Mouse (Mus musculus): ENCODE data around the gene Pomp. TPM values are rescaled to one million over a fixed set of nuclear protein-coding genes. Genes with fewer than 3 reads are reported as not detected.

The Pomp gene
- polyA plus RNA-seq, 1 experiment from 2014 or later, result 464 TPM

DNA sequence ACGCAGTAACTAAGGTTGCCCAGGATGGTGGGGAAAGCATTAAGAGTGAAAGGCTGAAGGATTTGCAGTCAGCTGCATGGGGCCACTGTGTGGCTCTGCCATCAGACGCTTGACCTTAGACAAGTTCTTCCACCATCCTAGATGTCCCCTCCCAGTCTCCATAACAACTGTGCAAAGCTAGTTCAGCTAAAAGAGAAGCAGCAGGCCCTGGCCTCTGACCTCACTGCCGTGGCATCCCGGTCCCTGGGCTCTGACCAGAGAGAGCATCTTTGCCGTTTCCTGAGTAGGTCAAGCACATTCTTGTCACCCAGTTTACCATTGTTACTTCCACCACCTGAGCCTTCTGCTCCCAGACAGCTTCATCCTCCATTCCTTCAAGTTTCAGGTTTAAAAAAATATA, 33.7 kb upstream of the Pomp start:
- peaks cover 13% of the 10 kb centered on the region for H3K4me1 ChIP-seq
- WGBS, result 57% methylated on average over 5 of the region's 5 CpGs
- H3K27me3 ChIP-seq, result no peaks in the 10 kb centered on the region
- H3K27ac ChIP-seq, result no peak overlapping the region
- H3K9me3 ChIP-seq, result no peaks in the 10 kb centered on the region
- no peak overlapping the region for H3K9ac ChIP-seq
- no peaks in the 10 kb centered on the region for H3K36me3 ChIP-seq
- no peak for ATAC-seq (ENCODE audit: insufficient number of reproducible peaks, low FRiP score, low TSS enrichment, low read depth)
- H3K4me2 ChIP-seq, result no peak overlapping the region
- H3K4me3 ChIP-seq, result no peak overlapping the region

DNA sequence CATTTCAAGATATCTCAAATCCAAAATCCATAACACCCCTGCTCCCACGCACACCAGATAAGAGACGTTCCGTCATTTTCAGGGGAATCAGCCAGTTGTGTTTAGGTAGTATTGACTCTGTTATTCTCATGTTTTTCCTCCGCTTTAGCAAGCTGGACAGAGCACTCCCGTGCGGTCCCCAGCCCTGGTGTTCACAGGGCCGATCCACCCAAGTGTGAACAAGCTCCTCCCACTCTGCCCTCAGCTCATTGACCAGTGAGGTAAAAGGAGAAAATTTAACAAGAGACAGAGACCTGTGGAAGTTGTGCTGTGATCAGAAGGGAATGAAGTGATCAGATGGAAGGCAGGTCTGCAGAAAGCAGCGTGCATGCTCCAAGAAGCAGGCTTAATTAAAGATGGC, 31.4 kb upstream of the Pomp start:
- 75% methylated on average over 8 of the region's 8 CpGs for WGBS
- no peaks in the 10 kb centered on the region for H3K36me3 ChIP-seq
- no peak overlapping the region for H3K4me3 ChIP-seq
- H3K9ac ChIP-seq, result no peak overlapping the region
- H3K4me2 ChIP-seq, result no peak overlapping the region
- ATAC-seq (ENCODE audit: insufficient number of reproducible peaks, low FRiP score, low TSS enrichment, low read depth), result no peak
- peaks cover 13% of the 10 kb centered on the region for H3K4me1 ChIP-seq
- no peaks in the 10 kb centered on the region for H3K9me3 ChIP-seq
- no peaks in the 10 kb centered on the region for H3K27me3 ChIP-seq
- H3K27ac ChIP-seq, result no peak overlapping the region

DNA sequence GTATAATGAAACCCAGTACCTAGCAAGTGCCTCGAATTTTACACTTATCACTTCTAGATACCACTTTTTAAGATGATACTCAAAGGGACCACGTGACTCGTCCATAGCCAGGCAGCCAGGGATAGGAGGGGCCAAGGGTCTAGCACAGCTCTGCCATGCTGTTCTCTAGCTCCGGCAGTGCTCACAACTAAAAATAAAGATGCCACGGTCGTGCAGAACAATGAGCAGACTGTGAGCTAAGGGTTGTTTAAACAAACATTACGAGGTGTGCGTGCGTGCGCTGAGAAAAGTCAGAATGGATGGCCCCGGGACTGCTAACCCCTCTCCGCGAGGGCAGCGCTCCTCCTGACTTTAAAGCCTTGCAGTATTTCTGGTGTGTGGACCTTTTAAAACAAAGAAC, 27.4 kb upstream of the Pomp start:
- Histone ChIP-seq H3K4me1 (peaks cover 7% of the 10 kb centered on the region; the same call in 1 of the 2 replicates), H3K9ac (no peak overlapping the region), H3K36me3 (no peaks in the 10 kb centered on the region), H3K27ac (no peak overlapping the region), H3K27me3 (no peaks in the 10 kb centered on the region), H3K9me3 (no peaks in the 10 kb centered on the region), H3K4me2 (no peak overlapping the region), H3K4me3 (no peak overlapping the region)
- no peak for ATAC-seq (ENCODE audit: insufficient number of reproducible peaks, low FRiP score, low TSS enrichment, low read depth)
- 46% methylated on average over 14 of the region's 14 CpGs for WGBS

DNA sequence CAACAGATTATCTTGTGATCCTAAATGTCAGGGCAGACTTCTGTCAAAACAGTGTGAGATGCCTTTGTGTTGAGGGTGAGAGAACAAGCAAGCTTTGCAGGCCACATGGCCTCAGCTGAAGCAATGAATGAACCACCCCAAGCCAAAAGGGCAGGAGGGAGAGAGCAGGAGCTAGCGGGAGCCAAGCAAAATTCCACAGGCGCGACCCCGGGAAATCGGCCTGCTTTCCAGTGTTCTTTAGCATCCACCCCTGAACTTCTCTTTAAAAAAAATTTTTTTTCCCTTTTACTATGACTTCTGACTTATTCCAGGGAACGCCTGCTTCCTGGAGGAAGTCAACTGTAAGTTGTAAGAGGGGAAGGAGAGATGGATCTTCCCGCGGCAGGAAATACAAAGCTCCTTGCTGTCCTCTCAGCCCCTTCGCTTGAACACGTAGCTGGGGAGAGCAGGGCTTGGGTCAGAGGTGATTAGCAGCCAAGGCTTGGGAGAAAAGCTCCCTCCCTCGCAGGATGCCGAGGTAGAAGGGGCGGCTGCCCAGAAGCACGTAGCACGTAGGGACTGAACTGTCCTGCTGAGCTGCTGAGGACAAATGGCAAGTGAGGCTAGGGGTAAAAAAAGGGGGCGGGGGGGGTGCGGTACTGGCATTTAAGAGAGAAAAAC, 25.3 kb upstream of the Pomp start:
- Histone ChIP-seq H3K27me3 (no peaks in the 10 kb centered on the region), H3K9ac (no peak overlapping the region), H3K4me1 (peaks cover 7% of the 10 kb centered on the region; the same call in 1 of the 2 replicates), H3K4me3 (no peak overlapping the region), H3K36me3 (no peaks in the 10 kb centered on the region), H3K9me3 (no peaks in the 10 kb centered on the region), H3K27ac (no peak overlapping the region), H3K4me2 (peak overlapping the region; percentile 20)
- ATAC-seq (ENCODE audit: insufficient number of reproducible peaks, low FRiP score, low TSS enrichment, low read depth), result no peak
- 8% methylated on average over 17 of the region's 17 CpGs for WGBS

DNA sequence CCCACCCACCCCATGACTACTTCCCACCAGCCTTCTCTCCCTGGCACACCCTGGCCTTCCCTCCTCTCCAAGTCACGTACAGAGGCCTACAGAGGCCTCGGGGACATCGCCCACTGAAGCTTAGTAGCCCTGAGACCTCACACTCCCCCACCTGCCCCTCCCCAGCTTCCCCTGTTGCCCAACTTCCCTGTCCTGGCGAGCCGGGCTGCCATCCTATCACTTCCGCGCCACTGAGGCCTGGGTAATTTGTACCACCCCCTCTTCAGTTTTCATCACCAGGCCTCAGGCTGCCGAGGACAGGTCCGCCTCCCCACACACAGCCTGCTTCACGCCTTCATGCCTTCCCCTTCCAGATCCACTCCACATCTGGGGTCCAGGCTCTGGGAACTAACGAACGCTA, 20.8 kb upstream of the Pomp start:
- Histone ChIP-seq H3K4me2 (no peak overlapping the region), H3K27ac (no peak overlapping the region), H3K9me3 (no peaks in the 10 kb centered on the region), H3K27me3 (no peaks in the 10 kb centered on the region), H3K4me3 (no peak overlapping the region), H3K4me1 (peaks cover 7% of the 10 kb centered on the region; the same call in 1 of the 2 replicates), H3K9ac (no peak overlapping the region), H3K36me3 (no peaks in the 10 kb centered on the region)
- 68% methylated on average over 12 of the region's 12 CpGs for whole genome bisulfite sequencing
- ATAC-seq (ENCODE audit: insufficient number of reproducible peaks, low FRiP score, low TSS enrichment, low read depth), result no peak

DNA sequence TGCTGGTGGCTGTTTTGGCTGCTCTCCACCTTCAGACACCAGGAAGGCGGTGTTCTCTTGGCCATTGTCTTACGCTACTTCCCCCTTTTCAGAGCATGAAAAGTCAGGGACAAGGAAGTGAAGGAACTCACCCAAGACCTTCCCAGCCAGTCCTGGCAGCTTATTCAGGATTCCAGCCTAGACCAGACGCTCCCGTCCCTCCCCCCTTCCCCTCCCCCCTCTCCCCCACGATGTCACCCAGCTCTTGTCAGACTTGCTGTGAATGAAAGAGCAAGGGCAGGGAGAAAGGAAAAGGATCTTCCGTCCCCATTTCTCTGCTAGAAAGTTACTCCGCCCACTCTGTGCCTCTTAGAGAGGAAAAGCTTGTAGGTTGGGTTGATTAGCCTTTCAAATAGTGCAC, 16.9 kb upstream of the Pomp start:
- 59% methylated on average over 6 of the region's 7 CpGs for WGBS
- Histone ChIP-seq H3K9me3 (no peaks in the 10 kb centered on the region), H3K4me2 (no peak overlapping the region), H3K4me3 (no peak overlapping the region), H3K36me3 (no peaks in the 10 kb centered on the region), H3K27me3 (no peaks in the 10 kb centered on the region), H3K4me1 (peaks cover 3% of the 10 kb centered on the region; the same call in 1 of the 2 replicates), H3K9ac (no peak overlapping the region), H3K27ac (no peak overlapping the region)
- ATAC-seq (ENCODE audit: insufficient number of reproducible peaks, low FRiP score, low TSS enrichment, low read depth), result no peak

DNA sequence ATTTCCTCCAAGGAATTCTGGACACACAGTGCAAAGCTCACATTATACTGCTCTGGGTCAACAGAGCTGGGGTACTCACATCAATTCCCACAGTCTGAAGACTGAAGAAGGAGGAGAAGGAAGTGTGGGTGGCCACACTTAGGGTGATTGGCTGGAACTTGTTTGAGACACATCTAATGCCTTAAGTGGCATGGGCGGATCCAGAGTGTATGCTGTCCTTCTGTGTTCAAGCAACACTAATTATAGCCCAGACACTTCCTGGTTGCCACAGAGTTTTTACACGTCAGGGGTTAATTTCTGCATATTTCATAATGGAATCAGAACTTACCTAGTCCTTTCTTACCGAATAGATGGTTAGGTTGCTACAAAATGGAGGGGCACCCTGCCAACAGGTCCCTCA, 14.9 kb upstream of the Pomp start:
- no peak overlapping the region for H3K4me2 ChIP-seq
- H3K4me3 ChIP-seq, result no peak overlapping the region
- H3K9me3 ChIP-seq, result no peaks in the 10 kb centered on the region
- 60% methylated on average over 3 of the region's 3 CpGs for whole genome bisulfite sequencing
- no peak overlapping the region for H3K9ac ChIP-seq
- no peaks in the 10 kb centered on the region for H3K36me3 ChIP-seq
- no peak overlapping the region for H3K27ac ChIP-seq
- H3K27me3 ChIP-seq, result no peaks in the 10 kb centered on the region
- peaks cover 3% of the 10 kb centered on the region; the same call in 1 of the 2 replicates for H3K4me1 ChIP-seq
- no peak for ATAC-seq (ENCODE audit: insufficient number of reproducible peaks, low FRiP score, low TSS enrichment, low read depth)

DNA sequence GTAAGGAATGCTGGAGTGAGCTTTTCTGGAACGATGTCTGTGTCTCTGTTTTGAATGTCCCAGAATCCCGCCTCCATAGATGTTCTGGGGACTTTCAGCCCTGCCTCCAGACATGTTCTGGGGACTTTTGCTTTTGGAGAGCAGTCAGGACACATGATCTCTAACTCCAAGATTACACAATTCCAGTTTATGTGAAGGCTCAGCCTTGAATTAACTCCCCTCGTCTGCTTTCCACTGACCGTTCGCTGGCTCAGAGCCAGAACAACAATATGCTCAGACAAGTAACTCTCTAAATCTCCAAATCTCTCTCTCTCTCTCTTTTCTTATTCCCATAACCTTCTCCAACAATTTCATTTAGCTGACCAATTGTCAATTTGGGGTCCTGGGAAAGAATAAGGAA, 12.9 kb upstream of the Pomp start:
- H3K36me3 ChIP-seq, result no peaks in the 10 kb centered on the region
- H3K27me3 ChIP-seq, result no peaks in the 10 kb centered on the region
- H3K27ac ChIP-seq, result no peak overlapping the region
- 38% methylated on average over 5 of the region's 5 CpGs for WGBS
- H3K4me1 ChIP-seq, result peaks cover 3% of the 10 kb centered on the region; the same call in 1 of the 2 replicates
- H3K4me2 ChIP-seq, result no peak overlapping the region
- no peak overlapping the region for H3K4me3 ChIP-seq
- H3K9me3 ChIP-seq, result no peaks in the 10 kb centered on the region
- no peak for ATAC-seq (ENCODE audit: insufficient number of reproducible peaks, low FRiP score, low TSS enrichment, low read depth)
- no peak overlapping the region for H3K9ac ChIP-seq

DNA sequence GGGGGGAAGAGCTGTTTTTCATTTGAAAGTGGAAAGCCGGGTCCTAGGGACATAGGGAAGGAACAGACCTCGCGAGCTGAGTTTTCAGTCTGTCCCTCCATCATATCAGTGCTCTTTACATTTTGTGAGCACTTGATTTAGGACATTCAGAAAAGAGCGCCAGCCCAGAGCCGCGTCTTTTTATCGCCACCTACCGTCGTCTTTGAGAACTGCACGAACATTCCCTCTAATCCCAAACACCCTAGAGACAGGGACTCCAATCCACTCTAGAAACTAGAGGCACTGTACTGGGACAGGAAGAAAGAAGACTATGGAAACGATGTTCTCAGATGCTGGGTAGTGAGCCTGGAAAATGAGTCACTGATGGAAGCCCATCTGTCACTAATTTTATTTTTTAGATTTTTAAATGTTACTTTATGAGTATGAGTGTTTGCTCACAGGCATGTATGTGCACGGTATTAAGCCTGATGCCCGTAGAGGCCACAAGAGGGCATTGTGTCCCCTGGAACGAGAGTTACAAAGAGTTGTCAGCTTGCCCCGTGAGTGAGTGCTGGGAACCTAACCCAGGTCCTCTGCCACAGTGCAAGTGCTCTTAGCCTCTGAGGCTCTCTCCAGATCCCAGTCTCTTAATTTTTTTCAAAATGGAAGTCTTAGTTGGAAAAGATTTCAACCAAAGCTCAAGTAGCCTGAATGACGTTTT, 11.9 kb upstream of the Pomp start:
- Histone ChIP-seq H3K4me2 (no peak overlapping the region), H3K36me3 (no peaks in the 10 kb centered on the region)

DNA sequence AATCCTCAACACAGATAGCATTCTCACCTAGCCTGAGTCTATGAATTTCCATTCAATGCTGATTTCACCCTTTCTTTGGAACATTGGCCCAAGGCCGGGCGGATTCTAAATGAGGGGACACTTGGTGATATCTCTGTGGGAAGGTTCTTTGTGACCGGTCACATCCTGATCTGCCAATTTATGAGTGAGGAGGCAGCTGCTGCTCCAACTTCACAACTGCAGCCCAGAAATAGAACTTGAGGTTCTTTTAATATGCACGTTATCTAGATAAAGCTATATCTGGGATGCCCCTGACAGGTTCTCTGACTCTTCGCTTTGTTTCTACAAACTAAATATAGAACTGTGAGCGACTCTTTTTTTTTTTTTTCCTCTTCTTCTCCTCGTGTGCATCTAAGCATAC, 10.1 kb upstream of the Pomp start:
- Histone ChIP-seq H3K4me3 (no peak overlapping the region), H3K4me1 (peaks cover 3% of the 10 kb centered on the region; the same call in 1 of the 2 replicates), H3K27me3 (no peaks in the 10 kb centered on the region), H3K4me2 (no peak overlapping the region), H3K36me3 (no peaks in the 10 kb centered on the region), H3K9me3 (no peaks in the 10 kb centered on the region), H3K27ac (no peak overlapping the region), H3K9ac (no peak overlapping the region)
- no peak for ATAC-seq (ENCODE audit: insufficient number of reproducible peaks, low FRiP score, low TSS enrichment, low read depth)
- 69% methylated on average over 7 of the region's 7 CpGs for WGBS

More for the DNA sequence above, 11.9 kb upstream of the Pomp start:
- 23% methylated on average over 16 of the region's 16 CpGs for WGBS
- H3K9me3 ChIP-seq, result no peaks in the 10 kb centered on the region
- H3K27me3 ChIP-seq, result no peaks in the 10 kb centered on the region
- H3K9ac ChIP-seq, result no peak overlapping the region
- ATAC-seq (ENCODE audit: insufficient number of reproducible peaks, low FRiP score, low TSS enrichment, low read depth), result no peak
- no peak overlapping the region for H3K27ac ChIP-seq
- peaks cover 3% of the 10 kb centered on the region; the same call in 1 of the 2 replicates for H3K4me1 ChIP-seq
- no peak overlapping the region for H3K4me3 ChIP-seq

DNA sequence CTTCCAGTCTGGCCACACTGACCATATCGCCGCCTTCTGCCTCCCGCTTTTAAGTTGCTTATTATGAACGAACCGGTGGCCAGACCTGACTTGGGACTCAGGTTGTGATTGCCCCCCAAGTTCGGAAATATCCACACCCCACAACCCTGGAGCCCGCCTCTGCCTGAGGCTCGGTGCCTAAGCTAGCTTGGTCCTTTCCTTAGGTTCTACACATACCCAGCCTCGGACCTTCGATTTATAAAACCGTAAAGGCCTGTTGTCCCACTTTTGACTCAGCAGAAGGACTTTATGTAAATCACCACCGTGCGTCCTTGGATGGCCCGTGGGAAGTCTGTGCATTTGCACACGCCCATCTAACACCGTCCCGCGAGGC, 199 bp upstream of the Pomp start:
- peak overlapping the region; percentile 88 for H3K27ac ChIP-seq
- peak; percentile 54; the same call in 1 of the 2 replicates for ATAC-seq (ENCODE audit: insufficient number of reproducible peaks, low FRiP score, low TSS enrichment, low read depth)

DNA sequence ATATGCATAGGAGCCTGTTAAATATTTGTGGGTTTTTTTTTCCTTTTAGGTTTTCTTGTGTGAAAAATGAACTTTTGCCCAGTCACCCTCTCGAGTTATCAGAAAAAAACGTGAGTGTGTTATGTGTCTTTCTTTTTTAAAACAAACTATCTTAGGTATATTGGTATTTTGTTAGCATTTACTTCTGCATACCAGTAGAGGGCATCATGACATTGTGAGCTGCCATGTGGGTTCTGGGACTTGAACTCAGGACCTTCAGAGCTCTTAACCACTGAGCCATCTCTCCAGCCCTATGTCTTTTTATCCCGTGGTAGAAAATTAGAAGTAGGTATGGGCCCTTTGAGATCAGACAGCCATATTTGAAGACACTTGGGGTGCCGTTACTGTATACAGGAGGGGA, 8.4 kb downstream of the Pomp start:
- H3K4me2 ChIP-seq, result no peak overlapping the region
- H3K27ac ChIP-seq, result no peak overlapping the region
- H3K27me3 ChIP-seq, result no peaks in the 10 kb centered on the region
- H3K4me1 ChIP-seq, result no peaks in the 10 kb centered on the region
- peaks cover 93% of the 10 kb centered on the region for H3K36me3 ChIP-seq
- H3K4me3 ChIP-seq, result no peak overlapping the region
- 96% methylated on average over 4 of the region's 4 CpGs for WGBS
- ATAC-seq (ENCODE audit: insufficient number of reproducible peaks, low FRiP score, low TSS enrichment, low read depth), result no peak
- no peak overlapping the region for H3K9ac ChIP-seq
- H3K9me3 ChIP-seq, result no peaks in the 10 kb centered on the region

More for the DNA sequence above, 199 bp upstream of the Pomp start:
- Histone ChIP-seq H3K9me3 (no peaks in the 10 kb centered on the region), H3K4me2 (peak overlapping the region; percentile 79), H3K4me1 (peaks cover 12% of the 10 kb centered on the region), H3K27me3 (no peaks in the 10 kb centered on the region), H3K36me3 (peaks cover 27% of the 10 kb centered on the region), H3K4me3 (peak overlapping the region; percentile 91), H3K9ac (peak overlapping the region; percentile 86)
- whole genome bisulfite sequencing, result under 1% methylated on average over 18 of the region's 18 CpGs
